Mouse (Mus musculus) ovary, adult 18-20 months (tissue): ENCODE data around the gene Ctdnep1.
"Not testable (repeated sequence)": the region's sequence is repeated elsewhere in the genome, so short reads cannot be mapped to it uniquely, and the experiment has no call there.

Source experiments
- DNase-seq: peaks from one replicate; pipeline ENCODE4 v3.0.0; 2022; ENCODE audit warnings: low spot score, mixed read lengths

The Ctdnep1 gene

GRCm38 (mm10) chr11:69950807-69951459 lies 30.0 kb upstream of the Ctdnep1 start:
- DNase-seq: no peak

DNA sequence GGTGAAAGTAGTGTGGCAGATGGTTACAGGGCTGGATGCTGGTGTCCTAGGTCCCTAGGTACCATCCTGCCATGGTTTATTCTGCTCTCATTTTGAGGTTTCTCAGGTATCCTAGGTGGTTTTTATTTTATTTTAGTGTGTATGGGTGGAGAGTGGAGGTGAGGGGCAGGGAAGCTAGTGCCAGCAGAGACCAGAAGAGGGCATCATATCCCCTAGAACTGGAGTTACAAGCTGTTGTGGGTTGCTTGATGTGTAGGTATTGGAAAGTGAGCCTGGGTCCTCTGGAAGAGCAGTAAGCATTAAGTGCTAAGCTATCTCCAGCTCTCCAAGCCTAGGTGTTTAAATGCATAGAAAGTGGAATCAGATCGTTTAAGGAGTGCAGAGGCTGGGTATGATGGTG lies 28.7 kb upstream of the Ctdnep1 start:
- DNase-seq: no peak

DNA sequence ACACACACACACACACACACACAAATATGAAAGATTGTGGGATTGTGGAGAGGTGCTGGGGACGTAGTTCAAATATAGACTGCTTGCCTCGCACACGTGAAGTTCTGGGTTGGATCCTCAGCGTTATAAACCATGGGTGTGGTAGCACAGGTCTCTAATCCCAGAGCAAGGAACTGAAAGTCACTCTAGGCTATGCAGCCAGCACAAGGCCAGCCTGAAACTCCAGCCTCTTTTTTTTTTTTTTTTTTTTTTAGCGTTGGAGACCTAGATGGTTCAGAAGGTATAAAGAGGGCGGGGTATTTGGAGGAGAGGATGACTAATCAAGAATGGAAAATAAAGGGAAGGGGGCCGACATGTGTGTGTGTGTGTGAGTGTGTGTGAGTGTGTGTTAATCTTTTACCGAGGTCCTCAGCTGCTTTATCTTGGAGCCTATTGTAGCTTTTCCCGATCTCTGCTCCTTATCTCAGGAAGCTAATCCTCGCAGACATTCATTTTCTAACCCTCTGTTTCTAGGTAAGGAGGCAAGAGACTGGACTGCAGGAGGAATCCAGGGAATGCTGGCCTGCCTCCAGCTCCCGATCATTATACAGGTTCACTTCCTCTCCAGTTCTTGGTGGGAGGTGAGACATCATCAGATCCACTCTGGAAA lies 27.6 kb upstream of the Ctdnep1 start:
- no peak for DNase-seq

DNA sequence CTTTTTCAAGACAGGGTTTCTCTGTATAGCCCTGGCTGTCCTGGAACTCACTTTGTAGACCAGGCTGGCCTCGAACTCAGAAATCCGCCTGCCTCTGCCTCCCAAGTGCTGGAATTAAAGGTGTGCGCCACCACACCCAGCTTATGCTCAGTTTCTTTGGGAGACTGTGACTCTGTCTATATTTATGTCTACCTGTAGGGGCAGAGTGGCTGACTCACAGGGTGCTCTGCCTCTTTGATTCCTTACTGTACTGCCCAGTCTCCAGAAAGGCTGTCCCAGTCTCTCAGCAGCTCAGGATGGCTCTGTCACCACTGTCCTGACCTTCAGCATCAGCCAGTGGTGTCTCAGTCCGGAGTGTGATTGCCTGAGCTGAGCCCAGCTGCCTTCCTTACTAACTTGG lies 25.3 kb upstream of the Ctdnep1 start:
- not testable (repeated sequence) for DNase-seq

DNA sequence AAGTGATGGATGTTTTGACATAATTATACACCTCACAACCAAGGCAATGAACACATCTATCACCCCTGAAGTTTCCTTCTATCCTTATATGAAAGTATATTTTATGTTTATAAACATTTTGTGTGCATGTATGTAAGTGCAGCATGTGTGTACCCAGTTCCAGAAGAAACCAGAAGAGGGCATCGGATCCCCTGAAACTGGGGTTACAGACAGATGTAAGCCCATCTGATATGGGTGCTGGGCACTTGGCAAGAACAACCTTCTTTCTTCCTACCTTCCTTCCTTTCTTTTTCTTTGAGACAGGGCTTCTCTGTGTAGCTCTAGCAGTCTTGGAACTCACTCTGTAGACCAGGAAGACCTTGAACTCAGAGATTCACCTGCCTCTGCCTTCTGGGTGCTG lies 24.7 kb upstream of the Ctdnep1 start:
- no peak for DNase-seq

- DNase-seq: no peak
Observed at GRCm38 (mm10) chr11:69960616-69961015, 20.3 kb upstream of the Ctdnep1 start.

DNA sequence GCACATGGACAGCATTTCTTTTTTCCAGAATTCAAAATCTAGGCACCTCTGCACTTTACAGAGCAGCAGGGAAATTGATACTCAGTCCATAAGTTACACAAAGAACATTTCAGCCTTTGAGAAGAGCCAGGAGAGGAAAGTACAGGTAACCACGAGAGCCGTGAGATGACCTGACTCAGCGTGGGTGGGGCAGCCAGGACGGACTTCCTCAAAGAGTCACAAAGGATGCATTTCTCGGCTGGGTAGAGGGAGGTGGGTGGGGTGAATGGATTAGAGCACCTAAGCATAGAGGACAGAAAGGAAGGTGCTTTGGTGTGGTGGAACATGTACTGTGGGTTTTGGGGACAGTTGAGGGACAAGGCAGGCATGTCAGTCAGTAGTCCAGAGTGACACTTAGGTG lies 19.1 kb upstream of the Ctdnep1 start:
- no peak for DNase-seq

DNA sequence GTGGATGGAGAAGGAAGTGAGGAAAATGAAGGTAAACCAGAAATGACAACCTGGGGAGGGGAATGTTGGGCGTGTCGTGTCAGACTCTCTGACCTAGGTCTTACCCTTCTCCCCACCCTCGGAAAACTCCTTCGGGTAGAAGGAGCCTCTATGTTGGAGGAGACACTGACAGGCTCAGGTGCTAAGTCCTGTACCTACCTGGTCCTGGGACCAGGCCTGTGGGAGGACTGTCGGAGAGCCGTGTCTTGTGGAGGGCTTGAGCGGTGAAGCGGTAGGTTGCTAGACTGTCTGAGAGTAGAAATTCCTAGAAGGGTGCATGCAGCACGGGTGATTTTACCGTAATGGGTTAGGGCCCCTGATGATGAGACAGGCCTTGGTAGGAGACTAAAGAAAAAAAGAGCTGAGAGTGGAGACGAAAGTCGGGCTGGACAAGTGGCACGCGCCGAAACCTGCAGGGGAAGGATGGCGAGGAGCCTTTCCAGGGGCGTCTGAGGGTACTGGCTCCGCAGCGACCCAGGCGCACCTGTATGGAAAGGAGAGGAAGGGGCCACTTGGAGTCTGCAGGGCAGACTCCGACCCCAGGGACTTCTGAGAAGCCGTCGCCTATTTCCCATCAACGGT lies 16.2 kb upstream of the Ctdnep1 start, which contains the start of gene Cldn7:
TSS of gene Cldn7 (plus strand) at position 130 of the 621 bp plus-strand sequence.
- DNase-seq: no peak

- no peak for DNase-seq
Observed at GRCm38 (mm10) chr11:69965271-69966005, 15.5 kb upstream of the Ctdnep1 start.

DNA sequence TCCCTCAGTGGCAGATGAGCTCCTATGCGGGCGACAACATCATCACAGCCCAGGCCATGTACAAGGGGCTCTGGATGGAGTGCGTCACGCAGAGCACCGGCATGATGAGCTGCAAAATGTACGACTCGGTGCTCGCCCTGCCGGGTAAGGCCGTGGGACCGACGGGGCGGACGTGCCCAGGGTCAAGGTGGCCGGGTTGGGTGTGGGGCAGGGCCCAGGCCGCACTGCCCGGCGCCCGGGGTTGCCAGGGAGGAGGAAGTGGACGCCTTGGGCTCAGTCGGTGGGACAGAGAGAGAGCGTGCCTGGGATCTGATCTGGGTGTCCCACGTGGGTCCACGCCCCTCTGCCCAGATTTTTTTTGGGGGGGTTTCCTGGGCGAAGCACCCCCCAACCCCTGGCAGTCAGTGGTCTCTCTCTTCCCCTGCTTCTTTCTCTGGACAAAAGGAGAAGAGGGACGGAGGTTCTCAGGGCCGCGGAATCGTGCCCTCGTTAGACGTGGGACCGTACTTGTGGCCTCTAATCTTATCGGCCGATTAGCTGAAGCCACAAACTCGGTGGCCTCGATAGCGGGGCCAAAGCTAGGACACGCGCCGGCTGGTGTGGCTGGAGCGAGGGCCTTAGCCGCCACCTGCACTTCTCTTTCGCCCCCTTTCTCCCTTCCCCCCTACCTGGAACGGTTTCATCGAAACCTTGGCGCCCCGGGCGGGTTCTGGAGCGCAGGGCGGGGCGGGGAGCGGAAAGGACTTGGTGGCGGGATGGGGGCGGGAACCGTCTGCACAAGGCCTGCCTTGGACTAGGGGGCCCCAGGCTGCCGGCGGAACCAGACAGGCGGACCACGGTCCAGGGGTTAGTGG lies 14.7 kb upstream of the Ctdnep1 start:
- DNase-seq: no peak

- no peak for DNase-seq
Observed at GRCm38 (mm10) chr11:69966860-69967517, 14.0 kb upstream of the Ctdnep1 start.

DNA sequence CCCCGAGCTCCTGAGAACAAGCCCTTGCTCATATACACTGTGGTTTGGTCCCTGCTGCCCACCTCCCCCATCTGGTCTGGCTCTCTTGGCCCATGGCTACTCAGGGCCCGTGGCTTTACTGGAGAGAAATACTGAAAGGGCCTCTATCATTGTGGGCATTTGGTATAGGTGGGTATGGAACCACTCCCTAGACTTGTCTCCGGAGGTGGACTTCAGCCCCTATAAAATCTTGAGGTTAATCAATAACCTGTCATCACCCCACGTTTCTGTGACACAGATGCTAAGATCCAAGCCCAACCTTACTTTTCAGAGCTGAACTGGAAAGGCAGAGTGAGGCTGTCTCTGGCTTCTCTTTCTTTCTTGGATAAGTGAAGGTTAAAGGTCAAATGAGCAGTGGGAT lies 12.2 kb upstream of the Ctdnep1 start:
- DNase-seq: no peak

- no peak for DNase-seq
Observed at GRCm38 (mm10) chr11:69970222-69970621, 10.7 kb upstream of the Ctdnep1 start.

DNA sequence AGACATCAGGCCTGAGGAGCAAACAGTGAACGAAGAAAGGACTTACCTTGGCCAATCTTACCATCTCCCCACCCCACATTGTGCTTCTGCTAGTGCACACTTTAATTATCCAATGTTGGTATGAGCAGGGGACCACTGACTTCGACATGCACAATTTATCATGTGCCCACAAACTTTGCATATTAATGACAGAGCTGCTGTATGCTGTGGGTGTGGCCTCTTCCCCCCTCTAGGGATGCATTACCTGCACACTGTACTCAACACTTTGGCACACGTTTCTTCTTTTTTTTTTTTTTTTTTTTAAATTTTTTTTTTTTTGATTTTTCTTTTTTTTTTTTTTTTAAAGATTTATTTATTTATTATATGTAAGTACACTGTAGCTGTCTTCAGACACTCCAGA lies 10.2 kb upstream of the Ctdnep1 start:
- no peak for DNase-seq

DNA sequence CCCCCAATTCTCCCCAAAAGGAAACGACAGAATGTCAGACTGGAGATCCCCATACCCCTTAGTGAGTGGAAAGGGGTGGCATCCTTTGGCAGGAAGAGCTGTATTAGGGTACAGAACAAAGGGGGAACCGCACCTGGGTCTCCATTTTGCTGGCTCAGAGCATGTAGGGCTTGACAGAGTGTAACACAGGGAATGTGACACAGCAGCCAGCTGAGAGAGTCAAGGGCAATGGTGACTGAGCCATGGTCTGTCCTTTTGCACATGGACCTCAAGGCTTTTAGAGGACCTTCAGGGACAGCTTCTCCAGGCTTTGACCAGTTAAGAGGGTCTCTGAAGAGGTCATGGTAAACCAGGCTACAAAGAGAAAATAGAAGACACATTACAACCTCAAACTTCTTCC lies 6.0 kb upstream of the Ctdnep1 start:
- DNase-seq: no peak

DNA sequence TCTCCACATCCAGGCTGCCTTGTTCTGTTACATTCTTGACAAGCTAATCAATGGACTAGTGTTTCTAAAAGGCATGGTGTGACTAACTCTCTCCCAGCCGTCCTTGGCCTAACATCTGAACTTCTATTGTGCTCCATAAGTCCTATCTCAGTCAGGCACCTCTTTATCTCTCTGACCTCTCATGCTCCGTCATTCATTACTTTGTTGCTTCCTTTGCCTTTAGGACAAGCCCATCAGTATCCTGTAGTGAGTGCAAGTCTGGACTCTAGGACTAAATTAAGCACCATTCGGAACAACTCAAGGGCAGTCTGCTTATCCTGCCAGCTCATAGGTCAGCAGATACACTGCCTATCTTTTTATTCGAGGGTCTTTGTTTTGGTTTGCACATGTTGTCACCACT lies 4.7 kb upstream of the Ctdnep1 start:
- no peak for DNase-seq

DNA sequence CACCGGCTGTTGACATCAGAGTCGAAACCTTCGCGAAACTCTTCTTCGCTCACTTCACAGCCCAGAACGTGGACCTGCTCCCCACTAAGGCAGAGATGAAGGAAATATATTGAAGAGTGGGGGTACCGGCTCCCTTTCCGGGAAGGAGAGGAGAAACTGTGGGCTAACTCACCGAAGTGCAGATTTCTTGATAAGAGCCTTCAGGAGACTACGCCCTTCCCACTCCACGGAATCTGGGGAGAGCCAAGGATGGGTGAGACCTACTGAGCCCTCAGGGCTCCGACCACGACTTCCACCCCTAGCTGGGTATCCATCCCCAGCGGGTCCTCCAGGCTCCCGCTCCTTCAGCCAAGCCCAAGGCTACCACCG lies 1.1 kb upstream of the Ctdnep1 start:
- DNase-seq: no peak

DNA sequence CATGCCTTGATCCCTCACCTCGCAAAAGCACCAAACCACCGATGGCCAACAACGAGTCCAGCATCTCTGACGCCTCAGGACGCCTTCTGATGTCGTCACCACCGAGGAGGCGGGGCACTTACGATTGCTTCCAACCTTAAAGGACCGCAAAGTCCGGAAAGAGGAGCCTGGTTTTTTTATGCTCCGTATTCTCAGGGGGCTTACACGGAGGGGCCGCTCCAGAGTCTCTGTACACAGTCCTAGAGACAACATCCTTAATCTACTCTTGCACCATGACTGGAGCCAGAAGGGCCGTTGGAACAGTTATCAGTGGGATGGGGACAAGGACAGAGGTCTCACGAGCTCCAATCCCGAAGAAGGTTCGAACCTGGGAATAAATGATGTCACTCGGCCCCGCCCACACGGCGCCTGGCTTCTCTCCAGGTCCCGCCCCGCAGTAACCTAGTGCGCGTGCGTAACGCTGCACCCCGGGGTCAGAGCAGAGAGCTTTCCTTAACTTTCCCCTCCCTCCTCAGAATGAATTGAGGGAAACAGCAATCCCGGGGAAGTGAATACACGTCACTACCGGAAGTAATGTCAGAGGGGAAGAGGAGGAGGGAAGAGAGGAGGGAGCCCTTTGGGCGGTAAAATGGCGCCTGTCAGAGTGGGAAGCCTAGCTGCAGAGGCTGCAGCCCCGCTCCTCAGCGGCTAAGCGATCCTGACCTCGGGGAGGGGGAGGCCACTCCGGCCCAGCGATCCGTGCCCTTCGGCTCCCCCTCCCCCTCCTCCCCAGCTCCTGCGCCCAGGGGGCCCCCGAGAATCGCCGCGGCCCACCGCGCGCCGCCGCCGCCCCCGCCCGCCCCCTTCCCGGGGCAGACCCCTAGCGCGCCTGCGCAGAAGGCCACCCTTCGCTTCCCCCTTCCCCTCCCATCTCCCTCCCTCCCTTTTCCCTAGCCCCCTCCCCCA lies 488 bp upstream of the Ctdnep1 start:
- DNase-seq: peak; percentile 95

GRCm38 (mm10) chr11:69982225-69982624 lies 1.3 kb downstream of the Ctdnep1 start, which contains the start of gene Elp5:
TSS of gene Elp5 (minus strand) at chr11:69982517.
- DNase-seq: no peak

DNA sequence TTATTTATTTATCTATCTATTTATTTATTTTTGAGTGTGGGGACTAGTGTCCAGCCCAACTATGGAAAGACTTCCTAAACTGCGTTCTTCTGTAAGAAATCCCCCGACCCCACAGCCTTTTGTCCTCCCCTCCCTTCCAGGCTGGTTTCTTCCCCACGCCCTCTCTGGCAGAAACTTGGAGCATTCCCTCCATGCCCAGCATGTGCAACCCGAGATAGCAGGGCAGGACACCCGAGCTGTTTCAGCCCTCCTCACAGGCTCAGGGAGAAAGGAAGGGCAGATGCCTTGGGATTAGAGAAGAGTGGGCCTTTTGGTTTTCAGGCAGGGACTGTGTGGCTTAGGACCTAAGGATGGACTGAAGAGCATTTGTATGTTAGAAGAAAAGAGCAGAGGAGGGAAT lies 1.9 kb downstream of the Ctdnep1 start:
- DNase-seq: no peak
